Mouse (Mus musculus): Measurements from ENCODE around the gene Dusp27.

DNA sequence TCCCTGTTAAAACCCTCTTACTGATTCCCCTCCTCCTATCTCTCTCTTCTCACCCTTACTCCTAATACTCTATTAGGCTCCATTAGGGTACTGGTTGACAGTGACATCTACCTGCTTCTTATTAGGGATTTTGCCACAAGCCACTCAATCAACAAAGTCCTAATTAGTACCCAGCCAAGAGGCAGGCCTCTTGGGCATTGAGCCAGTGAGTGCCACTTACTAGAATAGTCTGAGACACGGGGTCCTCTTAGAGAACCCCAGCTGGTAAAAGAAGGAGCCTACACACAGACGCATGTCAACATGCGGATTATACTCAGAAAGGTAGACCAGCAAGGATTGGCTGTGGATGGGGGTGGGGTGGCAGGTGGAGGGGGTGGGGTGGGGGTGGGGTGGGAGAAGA, 11.4 kb upstream of the Dusp27 start:
- TF ChIP-seq POLR2A (IDR thresholded peaks at IDR 0.05; ENCODE audit: low read depth, low read length) (no peak), CTCF (IDR thresholded peaks at IDR 0.05; ENCODE audit: extremely low read depth, insufficient read length, insufficient replicate concordance, low read depth, low read length) (no peak)

Measured in small intestine, adult 2 months (tissue).